14 mouse cellular contexts compared by ENCODE assay signal in the genomic region with DNA sequence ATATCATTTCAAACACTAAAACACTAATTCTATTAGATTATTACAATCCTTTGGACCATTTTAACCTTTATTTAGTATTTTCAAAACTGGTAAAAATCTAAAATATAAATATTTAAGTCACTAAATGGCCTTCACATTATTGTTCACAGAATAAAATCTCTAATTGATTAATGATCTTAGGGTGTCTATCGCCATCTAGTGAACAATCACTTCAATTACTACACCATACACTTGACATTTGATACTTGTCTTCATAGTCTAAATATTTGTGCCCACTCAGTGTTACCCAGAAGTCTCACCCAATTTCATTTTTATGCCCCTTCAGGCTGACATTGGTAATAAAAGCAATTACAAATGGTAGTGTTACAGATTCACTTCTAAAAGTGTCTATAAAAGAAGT.
DNase-seq lines count a peak whose midpoint lies in the region; ATAC-seq and TF ChIP-seq lines count a peak whose summit lies in the region.
"Had no signal": no experiment of that assay in that cellular context is flagged by ENCODE, and none has a peak within 500 bp of the region (broad histone marks: within the 10 kb centered on the region; RNA-seq: fewer than 3 reads in every experiment).

No protein-coding gene starts in this region.

- POLR2A ChIA-PET in Patski (lab: Charles Lee) = no interaction called here

- CTCF ChIA-PET in Patski (lab: Charles Lee) = no interaction called here

- in situ Hi-C loops in Patski (cut with MboI; ENCODE audit: low pct_unique_long_range_greater_than_20kb) = loop anchor here (5.0 to 10.0 kb wide), 3 partner anchors 272 to 490 kb away; partner anchors contain the start of gene Arx

- no peak overlapping the region for H3K9ac ChIP-seq in hindbrain, postnatal 0 days (replicated peaks; ENCODE audit: low read length)
- no peak overlapping the region for H3K9ac ChIP-seq in hindbrain, embryonic 13.5 days
- no peak overlapping the region for H3K9ac ChIP-seq in midbrain, embryonic 14.5 days (replicated peaks; ENCODE audit: low read length)
- H3K9ac ChIP-seq in stomach, postnatal 0 days (ENCODE audit: low read length) = no peak overlapping the region

- no peak overlapping the region for H3K4me2 ChIP-seq in hindbrain, postnatal 0 days (ENCODE audit: low read depth, low read length)
- no peak overlapping the region for H3K4me2 ChIP-seq in hindbrain, embryonic 13.5 days
- no peak overlapping the region for H3K4me2 ChIP-seq in midbrain, embryonic 14.5 days (ENCODE audit: low read length)
- H3K4me2 ChIP-seq in stomach, postnatal 0 days (replicated peaks; ENCODE audit: low read depth) = no peak overlapping the region
- H3K4me2 ChIP-seq: liver, embryonic 11.5 days had no signal

- no peaks in the 10 kb centered on the region for H3K27me3 ChIP-seq in hindbrain, postnatal 0 days (ENCODE audit: insufficient read depth, low read length)
- no peaks in the 10 kb centered on the region for H3K27me3 ChIP-seq in hindbrain, embryonic 13.5 days
- H3K27me3 ChIP-seq in midbrain, embryonic 14.5 days (ENCODE audit: control insufficient read depth, insufficient read depth, low read length) = no peaks in the 10 kb centered on the region
- no peaks in the 10 kb centered on the region for H3K27me3 ChIP-seq in midbrain, embryonic 10.5 days (ENCODE audit: low read depth, poor library complexity, severe bottlenecking)
- peaks cover 57% of the 10 kb centered on the region for H3K27me3 ChIP-seq in Patski
- H3K27me3 ChIP-seq in stomach, postnatal 0 days (ENCODE audit: control insufficient read depth, insufficient read depth, low read length) = no peaks in the 10 kb centered on the region

- peak; percentile 7 for DNase-seq in hindbrain, postnatal 0 days (ENCODE audit: low spot score)
- peak; percentile 43 for DNase-seq in midbrain, embryonic 14.5 days
- no peak for DNase-seq in midbrain, embryonic 10.5 days (ENCODE audit: low spot score)
- DNase-seq in Patski (ENCODE audit: low read depth, low spot score) = no peak
- DNase-seq in stomach, postnatal 0 days (ENCODE audit: low spot score) = no peak
- no peak for DNase-seq in heart, postnatal 36 days
- DNase-seq: adrenal gland, postnatal 36 days; cerebellum, adult 9-11 months; gastrocnemius, postnatal 25 days; kidney, postnatal 36 days; thymus, adult 2 months had no signal

- H3K27ac ChIP-seq in hindbrain, postnatal 0 days = no peak overlapping the region
- no peak overlapping the region for H3K27ac ChIP-seq in hindbrain, embryonic 13.5 days
- no peak overlapping the region for H3K27ac ChIP-seq in midbrain, embryonic 14.5 days (replicated peaks; ENCODE audit: low read depth, low read length)
- no peak overlapping the region for H3K27ac ChIP-seq in midbrain, embryonic 10.5 days (replicated peaks)
- no peak overlapping the region for H3K27ac ChIP-seq in stomach, postnatal 0 days (replicated peaks)

- no peak for ATAC-seq in hindbrain, postnatal 0 days
- ATAC-seq in hindbrain, embryonic 13.5 days (ENCODE audit: low FRiP score) = no peak
- no peak for ATAC-seq in midbrain, embryonic 14.5 days (ENCODE audit: low FRiP score, low TSS enrichment)
- no peak for ATAC-seq in Patski
- ATAC-seq in stomach, postnatal 0 days (ENCODE audit: low FRiP score, low TSS enrichment) = no peak

- TF ChIP-seq EP300 in stomach, postnatal 0 days (optimal IDR thresholded peaks at IDR 0.05) = no peak

- H3K4me3 ChIP-seq in hindbrain, postnatal 0 days (ENCODE audit: low read length) = no peak overlapping the region
- no peak overlapping the region for H3K4me3 ChIP-seq in hindbrain, embryonic 13.5 days
- no peak overlapping the region for H3K4me3 ChIP-seq in midbrain, embryonic 14.5 days (replicated peaks; ENCODE audit: low read depth, low read length)
- H3K4me3 ChIP-seq in midbrain, embryonic 10.5 days = no peak overlapping the region
- no peak overlapping the region for H3K4me3 ChIP-seq in stomach, postnatal 0 days (ENCODE audit: low read depth, low read length)
- H3K4me3 ChIP-seq: erythroblast, embryonic 14.5 days had no signal

- intact Hi-C loops in heart, postnatal 36 days (cut with DNase I) = loop anchor here (5.0 kb wide), 1 partner anchor 485 kb away; no protein-coding TSS in a partner anchor

- TF ChIP-seq CTCF in hindbrain, postnatal 0 days (IDR thresholded peaks at IDR 0.05; ENCODE audit: low read depth) = peak; percentile 49
- peak; percentile 35 for TF ChIP-seq CTCF in Patski (IDR thresholded peaks at IDR 0.05)
- TF ChIP-seq CTCF in stomach, postnatal 0 days (IDR thresholded peaks at IDR 0.05; ENCODE audit: low read depth) = peak; percentile 61

- H3K9me3 ChIP-seq in hindbrain, postnatal 0 days (ENCODE audit: low read length) = no peaks in the 10 kb centered on the region
- H3K9me3 ChIP-seq in hindbrain, embryonic 13.5 days = no peaks in the 10 kb centered on the region
- H3K9me3 ChIP-seq in midbrain, embryonic 14.5 days (ENCODE audit: control insufficient read depth, low read length) = no peaks in the 10 kb centered on the region
- no peaks in the 10 kb centered on the region for H3K9me3 ChIP-seq in midbrain, embryonic 10.5 days (replicated peaks)
- no peaks in the 10 kb centered on the region for H3K9me3 ChIP-seq in stomach, postnatal 0 days (ENCODE audit: control insufficient read depth, low read length)

- WGBS in hindbrain, postnatal 0 days = 16% methylated on average over 1 of the region's 1 CpGs
- WGBS in hindbrain, embryonic 13.5 days = 42% methylated on average over 1 of the region's 1 CpGs
- WGBS in midbrain, embryonic 14.5 days = 26% methylated on average over 1 of the region's 1 CpGs
- WGBS in midbrain, embryonic 10.5 days = 53% methylated on average over 1 of the region's 1 CpGs
- WGBS in stomach, postnatal 0 days = 24% methylated on average over 1 of the region's 1 CpGs

- H3K4me1 ChIP-seq in hindbrain, postnatal 0 days (ENCODE audit: insufficient read depth, low read length) = no peaks in the 10 kb centered on the region
- H3K4me1 ChIP-seq in hindbrain, embryonic 13.5 days (replicated peaks) = no peaks in the 10 kb centered on the region
- no peaks in the 10 kb centered on the region for H3K4me1 ChIP-seq in midbrain, embryonic 14.5 days (ENCODE audit: control insufficient read depth, insufficient read depth, low read length)
- no peaks in the 10 kb centered on the region for H3K4me1 ChIP-seq in midbrain, embryonic 10.5 days
- H3K4me1 ChIP-seq in stomach, postnatal 0 days (replicated peaks; ENCODE audit: control insufficient read depth, insufficient read depth) = no peaks in the 10 kb centered on the region

- H3K36me3 ChIP-seq in hindbrain, postnatal 0 days (ENCODE audit: insufficient read depth, low read length) = no peaks in the 10 kb centered on the region
- H3K36me3 ChIP-seq in hindbrain, embryonic 13.5 days = no peaks in the 10 kb centered on the region
- no peaks in the 10 kb centered on the region for H3K36me3 ChIP-seq in midbrain, embryonic 14.5 days (ENCODE audit: control insufficient read depth, insufficient read depth, low read length)
- H3K36me3 ChIP-seq in midbrain, embryonic 10.5 days = peaks cover 10% of the 10 kb centered on the region; the same call in 1 of the 2 replicates
- H3K36me3 ChIP-seq in stomach, postnatal 0 days (ENCODE audit: control insufficient read depth, insufficient read depth, low read length) = no peaks in the 10 kb centered on the region

Comparison
In these comparisons a context has a peak if more than half of its experiments do, and no peak if none do; other contexts are left out.
1. DNase-seq: peak in hindbrain, postnatal 0 days (single experiment) and midbrain, embryonic 14.5 days (single experiment); none in midbrain, embryonic 10.5 days (single experiment), Patski (single experiment), stomach, postnatal 0 days (single experiment) and heart, postnatal 36 days (0 of 2).
2. Peak in every context shown above with its lines, with median percentiles within 50 percentile points of each other: CTCF ChIP-seq.